Mouse (Mus musculus) right cerebral cortex, adult 2 months (tissue): Measurements from ENCODE around the gene Rasa3.
A peak's percentile ranks its signal among the peaks of the same experiment; 100 is the strongest.

Experiments
- DNase-seq, 2 experiments: peaks; one replicate each; pipeline ENCODE4 v3.0.0; 2021 to 2022; ENCODE audit warnings: low spot score in 2 of 2

The Rasa3 gene

DNA sequence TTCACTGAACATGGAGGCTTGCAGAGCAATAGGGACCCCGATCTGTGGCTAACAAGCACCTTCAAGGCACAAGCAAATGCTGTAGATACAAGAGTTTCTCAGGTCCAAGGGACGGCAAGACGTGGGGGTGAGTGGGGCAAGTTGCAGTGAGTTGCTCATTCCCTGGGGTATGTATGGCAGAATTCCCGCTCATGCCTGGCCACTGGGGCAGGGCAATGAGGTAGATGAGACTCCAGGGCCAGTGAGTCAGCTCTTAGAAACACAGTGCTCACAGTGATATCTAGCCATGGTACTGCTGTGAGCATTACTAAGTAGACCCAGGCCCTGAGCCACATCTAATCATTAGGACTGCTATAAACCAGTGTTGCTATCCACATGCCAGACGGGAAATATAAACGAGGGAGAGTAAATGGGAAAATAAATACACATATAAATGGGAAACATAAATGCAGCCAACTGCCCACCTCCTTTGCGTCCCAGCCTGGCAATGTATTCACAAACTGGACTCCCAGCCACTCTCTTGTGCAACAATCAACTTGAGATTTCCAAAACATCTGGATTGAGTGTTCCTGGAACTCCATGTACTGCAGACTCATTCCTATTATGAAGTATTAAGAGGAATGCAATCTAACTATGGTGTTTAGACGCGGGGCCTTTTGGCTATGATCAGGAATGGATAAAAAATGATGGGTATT lies 57.0 kb downstream of the Rasa3 start:
- no peak for DNase-seq

DNA sequence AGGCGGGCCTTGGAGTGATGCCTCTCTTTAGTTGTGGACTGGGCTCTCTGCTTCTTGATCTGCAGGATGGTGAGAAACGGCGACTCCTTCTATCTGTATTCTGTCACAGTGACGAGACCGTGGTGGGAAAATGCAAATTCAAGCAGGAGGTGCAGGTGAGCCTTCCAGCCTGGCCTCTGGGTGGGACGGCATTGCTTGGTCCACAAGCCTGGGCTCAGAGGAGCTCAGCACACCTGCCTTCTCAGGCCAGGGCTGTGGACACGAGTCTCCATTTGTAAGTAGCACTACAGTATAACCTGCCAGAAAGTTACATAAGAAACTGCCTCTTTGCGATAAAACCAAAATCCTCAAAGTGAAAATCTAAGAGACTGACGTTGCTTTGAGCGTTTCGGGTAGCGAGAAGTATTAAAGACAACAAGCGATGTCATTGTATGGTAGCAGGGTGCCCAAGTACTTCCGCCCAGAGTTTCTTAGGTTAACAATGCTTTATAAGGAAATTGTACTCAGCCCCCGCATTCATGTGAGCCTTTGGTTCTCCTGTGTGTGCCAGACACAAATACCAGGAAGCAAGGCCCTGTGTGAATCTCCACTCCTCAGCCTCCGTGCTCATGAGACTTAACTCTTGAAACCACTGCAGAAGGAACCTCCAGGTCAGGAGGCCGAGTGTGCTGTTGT lies 60.4 kb downstream of the Rasa3 start:
- DNase-seq: peak in 1 of 2 experiments; percentile 48

DNA sequence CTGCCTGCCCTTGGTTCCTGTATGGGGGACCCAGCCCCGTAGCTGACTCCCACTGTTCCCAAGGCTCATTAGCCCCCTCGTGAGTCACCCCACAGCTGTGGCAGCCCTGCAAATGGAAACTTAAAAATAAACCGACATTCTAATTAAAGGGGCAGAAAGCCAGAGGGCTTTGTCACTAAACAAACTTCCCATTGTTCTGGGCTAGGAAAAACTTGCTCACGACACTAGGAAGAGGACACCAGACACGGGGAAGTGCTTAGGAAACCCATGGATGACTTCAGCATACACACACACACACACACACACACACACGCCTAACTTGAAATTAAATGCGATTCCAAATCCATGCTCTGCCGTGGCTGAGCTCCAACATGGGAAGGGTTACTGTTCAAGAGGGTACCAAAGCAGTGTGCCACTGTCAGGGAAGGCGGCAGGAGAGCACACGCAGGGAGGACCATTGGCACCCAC lies 62.4 kb downstream of the Rasa3 start:
- DNase-seq: no peak

DNA sequence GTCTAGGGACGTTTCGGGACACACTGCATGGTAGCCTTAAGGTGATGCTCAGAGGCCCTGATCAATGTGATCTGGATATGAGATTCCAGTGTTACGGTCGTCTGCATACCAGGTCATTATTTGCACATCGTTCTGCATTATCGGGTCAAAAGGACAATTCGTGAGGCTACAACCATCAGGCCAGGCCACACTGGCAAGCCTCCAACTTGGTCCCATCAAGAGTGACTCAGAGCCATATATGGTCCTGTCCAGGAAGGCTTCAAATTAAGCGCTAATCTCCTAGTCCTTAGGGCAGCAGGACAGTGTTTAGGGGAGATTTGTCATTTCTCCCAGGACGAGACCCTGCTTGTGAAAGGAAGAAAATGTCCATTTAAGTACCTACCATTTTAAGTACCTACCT lies 63.3 kb downstream of the Rasa3 start:
- no peak for DNase-seq

DNA sequence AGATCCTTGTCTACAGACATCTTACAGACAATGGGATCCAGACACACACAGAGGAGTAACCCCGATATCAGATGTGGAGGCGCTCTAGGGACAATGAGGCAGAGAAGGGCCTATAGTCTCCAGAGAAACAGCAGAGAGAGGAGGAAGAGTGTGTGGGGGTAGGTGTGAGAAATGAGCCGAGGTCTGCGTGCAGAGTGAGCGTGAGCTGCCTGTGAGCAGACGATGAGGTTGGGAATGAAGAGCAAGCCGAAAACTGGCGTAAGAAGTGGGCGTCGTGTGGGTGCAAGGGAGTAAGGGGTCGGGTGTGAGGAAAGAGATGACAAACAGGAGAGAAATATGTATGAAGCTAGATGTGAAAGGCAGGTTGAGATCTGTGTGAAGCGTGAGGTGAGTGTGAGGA lies 65.7 kb downstream of the Rasa3 start:
- peak; percentile 72 to 79 for DNase-seq

DNA sequence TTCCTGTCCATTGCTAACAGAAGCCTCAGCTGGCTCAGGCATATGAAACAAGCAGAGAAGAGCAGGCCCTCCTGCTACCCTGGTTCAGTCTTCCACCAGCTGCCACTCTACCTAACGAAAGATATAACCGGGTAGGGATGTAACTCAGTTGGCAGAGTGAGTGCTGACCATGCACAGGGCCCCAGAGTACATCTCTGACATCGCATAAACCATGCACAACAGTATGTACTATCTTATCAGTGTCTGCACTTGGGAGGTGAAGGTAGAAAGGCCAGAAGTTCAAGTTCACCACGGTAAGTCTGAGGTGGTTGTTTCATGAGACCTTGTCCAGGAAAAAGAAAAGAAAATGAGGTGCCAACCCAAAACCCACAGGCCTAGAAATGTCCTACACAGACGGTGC lies 67.4 kb downstream of the Rasa3 start:
- no peak for DNase-seq

DNA sequence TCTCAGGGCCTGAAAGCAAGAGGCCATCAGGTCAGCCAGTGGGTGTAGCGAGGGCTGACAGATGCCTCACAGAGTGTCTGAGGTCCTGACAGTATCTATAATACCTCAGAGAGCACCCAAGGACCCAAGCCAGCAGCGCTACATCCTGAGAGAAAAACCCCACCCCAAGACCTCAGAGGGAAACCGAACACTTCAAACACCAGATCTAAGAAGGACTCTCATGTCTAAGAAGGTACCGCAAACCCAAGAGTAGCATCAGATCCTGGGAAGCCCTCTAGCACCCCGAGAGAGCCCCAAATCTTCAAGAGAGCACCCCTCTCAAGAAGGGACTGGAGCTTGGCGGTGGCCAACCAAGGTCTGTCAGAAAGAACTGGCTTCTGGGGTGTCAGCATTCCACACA lies 68.5 kb downstream of the Rasa3 start:
- DNase-seq: no peak

DNA sequence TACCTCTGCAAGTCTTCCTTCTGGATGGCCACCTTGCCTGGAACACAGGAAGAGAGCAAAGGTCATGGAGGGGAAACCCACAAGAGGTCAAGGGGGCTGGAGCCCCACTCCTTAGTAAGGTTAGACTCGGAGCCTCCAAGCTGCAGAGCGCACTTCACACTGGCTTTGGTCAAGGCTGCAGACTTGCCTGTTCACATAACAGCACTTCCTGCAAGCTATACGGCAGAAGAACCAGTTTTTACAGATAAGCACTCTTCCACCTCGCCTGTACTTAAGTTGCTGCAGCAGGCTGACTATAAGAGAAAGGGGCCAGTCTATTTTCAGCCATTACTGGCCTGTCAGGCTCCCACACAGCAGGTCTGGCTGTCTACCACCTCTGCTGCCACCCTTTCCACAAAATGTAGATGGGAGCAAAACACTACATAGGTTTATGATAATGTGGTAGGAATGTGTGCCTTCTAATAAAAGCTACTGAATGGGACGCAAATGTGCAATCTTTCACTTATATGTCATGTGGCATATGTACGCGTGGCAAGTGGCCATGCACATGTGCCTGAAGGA lies 71.4 kb downstream of the Rasa3 start:
- DNase-seq: no peak

DNA sequence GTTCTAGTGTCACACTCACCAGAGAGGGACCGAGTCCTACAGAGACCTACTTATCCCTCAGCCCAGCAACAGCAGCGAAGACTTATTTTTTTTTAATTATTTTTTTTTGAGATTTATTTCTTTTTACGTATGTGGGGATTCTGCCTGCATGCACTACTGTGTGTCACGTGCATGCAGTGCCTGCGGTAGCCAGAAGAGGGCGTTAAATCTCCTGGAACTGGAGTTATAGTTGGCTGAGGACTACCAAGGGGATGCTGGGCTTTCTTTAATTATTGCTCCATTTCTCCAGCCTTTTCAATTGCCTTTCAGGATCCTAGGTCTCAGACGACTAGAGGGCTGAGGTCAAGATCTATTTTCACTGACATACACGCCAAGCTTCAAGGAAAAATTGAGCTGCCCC lies 74.8 kb downstream of the Rasa3 start:
- no peak for DNase-seq

DNA sequence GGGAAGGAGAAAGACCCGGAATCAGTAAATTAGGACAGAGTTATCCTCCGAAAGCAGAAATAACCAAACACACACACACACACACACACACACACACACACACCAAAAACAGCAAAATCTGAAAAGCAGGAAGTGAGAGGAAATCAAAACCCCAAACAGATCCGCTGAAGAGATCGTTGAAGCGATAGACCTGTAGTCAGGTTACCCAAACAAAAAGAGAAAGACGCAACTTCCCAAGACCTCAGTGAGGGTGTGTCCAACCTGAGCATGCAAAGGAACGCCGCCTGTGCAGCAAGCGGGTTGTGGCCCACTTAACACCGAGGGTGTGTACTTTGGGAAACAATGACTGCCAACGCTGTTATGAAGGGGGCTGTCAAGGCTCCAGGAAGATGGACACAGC lies 76.2 kb downstream of the Rasa3 start:
- no peak for DNase-seq

DNA sequence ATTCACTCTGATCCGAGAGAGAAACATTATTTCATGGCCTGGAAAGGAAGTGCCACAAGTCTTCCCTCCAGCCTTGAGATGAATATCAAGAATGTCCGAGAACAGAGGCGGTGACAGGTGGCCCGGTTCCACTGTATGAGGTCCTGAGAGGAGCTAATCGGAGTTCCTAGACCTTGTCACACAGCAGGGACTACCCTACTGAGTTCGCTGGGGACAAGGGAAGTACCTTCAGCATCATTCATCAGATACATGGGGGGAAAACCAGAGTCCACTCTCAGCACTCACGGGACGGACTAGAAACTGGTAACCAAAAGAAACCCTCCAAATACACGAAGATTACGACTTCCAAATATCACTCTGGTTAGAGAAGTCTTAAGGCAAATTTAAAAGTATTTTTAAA lies 76.7 kb downstream of the Rasa3 start:
- no peak for DNase-seq

DNA sequence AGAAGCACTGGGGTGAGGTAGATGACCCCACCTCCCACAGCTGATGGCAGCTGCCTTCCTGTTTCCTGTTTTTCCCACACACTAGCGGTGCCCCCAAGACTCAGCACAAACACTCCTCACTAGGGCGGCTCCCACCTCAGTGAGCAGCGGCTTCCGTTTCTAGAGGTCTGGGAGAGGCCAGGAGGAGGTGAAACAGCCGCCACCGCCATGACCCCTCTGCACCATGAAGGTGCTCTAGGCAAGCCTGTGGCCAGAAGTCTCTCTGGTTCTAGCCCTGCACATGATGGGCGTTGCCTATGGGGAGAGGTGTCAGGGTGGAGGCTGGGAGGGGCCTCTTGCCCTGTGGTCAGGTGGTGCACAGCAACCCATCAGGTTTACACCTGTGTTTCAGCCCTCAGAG lies 77.2 kb downstream of the Rasa3 start:
- DNase-seq: no peak

DNA sequence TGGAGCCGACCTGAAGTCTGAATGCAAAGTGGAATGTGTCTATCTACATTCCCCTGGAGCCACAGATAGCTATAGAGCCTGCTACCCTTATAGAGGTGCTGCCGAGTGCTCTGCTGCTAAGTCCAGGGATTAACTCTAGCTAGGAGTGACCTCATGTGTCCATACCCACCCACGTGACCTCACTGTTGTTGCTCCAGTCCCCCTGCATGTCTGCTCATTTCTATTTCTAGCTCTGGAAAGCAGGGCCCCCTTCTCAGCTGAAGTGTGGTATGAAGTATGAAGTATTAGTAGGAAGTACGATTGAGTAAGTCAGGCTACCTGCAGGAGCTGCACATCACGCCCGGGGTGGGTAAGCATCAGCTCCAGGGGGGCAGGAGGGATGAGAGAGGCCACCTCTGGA lies 79.6 kb downstream of the Rasa3 start:
- no peak for DNase-seq

DNA sequence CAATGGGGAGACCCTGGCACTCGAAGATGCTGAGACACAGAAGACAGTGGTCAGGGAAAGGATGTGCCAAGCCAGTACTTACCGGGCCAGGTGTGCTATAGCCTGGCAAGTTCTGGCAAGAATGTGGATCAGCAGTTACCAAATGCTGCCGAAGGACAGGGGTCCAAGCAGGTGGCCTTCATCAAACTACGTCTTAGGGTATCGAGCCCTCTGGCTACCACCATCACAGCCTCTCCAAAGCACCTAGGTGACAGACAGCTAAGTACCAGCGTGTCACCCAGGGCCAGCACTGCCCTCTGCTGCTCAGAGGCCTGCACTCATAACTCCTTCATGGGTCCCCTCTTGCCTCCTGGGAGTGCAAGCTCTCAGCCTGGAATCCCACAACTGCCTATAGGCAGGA lies 81.5 kb downstream of the Rasa3 start:
- DNase-seq: no peak

DNA sequence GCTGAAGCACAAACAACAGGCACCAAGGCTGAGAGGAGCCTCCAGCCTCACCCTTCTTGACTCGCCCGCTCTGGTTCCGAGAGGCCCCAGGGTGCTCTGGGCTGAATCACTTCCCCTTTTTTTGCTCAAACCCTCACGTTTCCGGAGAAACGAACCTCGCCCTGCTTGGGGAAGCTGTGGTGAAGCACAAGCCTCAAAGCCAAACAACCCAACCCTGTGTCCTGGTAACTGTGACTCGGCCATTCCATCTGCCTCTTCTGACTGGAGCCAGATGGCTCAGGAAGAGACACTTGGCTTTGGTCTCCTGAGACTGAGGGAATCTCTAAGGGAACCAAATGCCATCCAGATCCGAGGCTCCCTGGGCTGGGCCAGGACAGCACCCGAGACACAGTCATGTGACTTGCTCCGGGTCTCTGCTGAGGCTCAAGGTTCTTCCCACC lies 82.5 kb downstream of the Rasa3 start:
- no peak for DNase-seq

DNA sequence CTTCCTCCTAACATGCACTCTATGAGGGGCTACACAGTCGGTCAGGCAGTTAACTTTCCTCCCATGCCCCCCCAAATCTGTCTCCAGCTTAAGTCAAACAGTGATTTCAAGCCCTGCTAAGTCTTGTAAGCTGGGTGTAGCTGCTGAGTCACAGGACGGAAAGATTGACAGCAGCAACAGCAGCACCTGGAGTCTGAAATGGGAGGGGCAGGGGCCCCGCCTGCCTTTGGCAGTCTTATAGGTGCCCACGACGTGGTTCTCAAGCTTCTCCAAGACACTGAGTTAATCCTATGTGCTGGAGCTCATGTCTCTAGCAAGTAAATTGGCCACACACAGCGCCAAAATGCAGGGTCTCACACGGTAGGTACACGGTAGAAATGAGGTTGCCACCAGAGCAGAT lies 84.1 kb downstream of the Rasa3 start:
- no peak for DNase-seq

DNA sequence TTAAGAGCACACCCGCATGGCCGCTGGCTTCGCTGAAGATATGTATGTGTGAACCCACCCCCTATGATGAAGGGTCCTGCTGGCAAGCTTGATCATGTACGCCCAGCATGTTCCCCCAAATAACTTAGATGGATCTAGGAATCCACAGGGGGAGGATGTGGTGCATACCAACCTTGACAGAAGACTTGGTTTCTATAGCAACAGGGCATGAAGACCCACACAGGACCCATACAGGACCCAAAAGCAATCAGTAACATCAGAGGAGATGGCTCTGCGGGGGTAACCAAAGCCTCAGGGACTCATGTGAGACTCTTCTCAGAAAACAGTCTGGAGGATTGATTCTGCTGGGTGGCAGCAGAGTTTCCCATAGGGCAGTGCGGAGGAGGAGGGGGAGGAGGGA lies 86.2 kb downstream of the Rasa3 start:
- no peak for DNase-seq

DNA sequence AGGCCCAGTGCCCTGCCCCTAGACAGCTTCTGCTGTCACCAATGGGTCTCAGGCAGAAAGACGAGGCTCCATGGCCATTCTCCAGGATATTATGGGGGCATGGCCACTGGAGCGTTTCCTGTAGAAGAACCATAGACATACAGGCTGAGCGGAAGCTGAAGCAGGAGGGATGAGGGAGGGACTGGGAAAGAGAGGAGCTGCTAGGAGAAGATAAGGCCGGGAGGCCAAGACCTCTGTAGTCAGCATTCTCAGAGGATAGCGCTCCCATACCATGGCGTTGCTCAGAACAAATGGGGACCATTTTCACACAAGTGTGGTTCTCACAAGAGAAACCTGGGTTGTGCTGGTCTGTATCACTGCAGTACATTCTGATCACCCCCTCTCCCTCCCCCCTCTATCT lies 88.3 kb downstream of the Rasa3 start:
- no peak for DNase-seq

DNA sequence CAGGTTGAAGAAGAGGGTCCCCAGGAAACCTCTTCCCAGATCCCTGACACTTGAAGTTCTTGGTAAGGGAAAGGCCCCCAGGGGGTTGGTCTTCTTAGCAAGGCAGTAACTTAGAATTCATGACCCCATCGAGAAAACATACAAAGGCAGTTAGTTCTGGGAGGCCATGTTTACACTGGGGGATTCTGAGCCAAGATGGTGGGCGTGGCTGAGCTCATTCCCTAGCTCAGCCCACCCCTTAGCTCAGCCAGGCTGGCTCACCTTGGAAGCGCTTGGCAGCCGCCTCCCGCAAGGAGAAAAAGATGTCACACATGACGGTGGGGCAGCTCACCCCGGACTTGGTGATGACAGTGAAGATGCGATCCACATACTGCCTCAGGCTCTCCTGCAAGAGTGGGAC lies 92.8 kb downstream of the Rasa3 start:
- DNase-seq: no peak

DNA sequence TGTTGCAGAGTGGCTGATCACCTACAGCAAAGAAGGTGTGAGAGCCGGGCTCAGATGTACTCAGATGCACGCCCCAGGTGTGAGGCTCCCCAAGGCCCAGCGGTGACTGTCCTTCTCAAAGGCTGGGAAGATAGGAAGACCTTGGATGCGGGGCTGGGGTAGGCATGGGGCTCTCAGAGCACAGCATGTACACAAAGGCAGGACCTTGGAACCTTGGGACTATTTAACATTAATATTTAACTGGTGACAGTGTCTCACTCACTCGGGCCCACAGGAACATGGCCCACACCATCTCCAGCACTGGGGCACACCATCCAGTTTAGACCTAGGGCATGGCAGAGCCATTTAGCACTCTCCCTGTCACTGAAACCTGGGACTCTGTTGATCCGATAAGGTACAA lies 99.5 kb downstream of the Rasa3 start:
- no peak for DNase-seq

DNA sequence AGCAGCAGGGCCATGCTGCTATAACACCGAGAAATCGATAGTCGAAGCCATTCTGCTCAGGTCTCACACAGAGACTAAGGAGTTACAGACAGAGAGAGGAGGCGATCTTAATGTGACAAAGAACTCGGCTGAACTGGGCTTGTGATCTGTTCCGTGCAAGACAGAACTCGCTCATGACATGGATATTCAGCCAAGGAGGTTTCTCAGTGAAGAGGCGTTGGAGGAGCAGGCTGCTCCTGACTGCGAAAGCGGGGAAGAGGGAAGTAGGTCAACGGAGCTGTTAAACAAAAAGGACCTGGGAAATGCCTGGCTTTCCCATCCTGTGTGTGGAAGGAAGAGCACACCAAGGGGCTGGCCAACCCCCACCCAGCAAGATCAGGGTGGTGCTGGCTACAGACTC lies 105.4 kb downstream of the Rasa3 start:
- DNase-seq: peak; percentile 39

DNA sequence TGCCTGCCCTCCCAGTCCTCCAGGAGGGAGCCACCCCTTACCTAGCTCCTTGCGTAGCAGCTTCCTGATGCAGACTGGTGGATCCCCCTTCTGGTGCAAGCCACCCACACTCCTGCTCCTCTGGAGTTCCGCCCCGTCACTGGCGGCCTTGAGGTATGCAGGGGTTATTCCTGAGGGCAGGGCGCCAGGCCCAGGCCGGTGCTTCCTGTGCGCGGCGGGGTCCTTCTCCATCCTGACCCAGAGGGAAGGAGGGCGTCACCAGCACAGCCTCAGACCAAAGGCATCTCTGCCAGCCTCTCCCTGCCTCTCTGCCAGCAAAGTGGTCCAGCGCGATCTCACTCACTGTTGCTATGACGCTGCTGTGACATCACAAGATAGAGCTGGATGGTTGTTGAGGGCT lies 115.3 kb downstream of the Rasa3 start, which contains the start of gene 1700029H14Rik:
Gene 1700029H14Rik, minus strand, starts transcription at position 344 of the 400 bp plus-strand sequence.
- no peak for DNase-seq

DNA sequence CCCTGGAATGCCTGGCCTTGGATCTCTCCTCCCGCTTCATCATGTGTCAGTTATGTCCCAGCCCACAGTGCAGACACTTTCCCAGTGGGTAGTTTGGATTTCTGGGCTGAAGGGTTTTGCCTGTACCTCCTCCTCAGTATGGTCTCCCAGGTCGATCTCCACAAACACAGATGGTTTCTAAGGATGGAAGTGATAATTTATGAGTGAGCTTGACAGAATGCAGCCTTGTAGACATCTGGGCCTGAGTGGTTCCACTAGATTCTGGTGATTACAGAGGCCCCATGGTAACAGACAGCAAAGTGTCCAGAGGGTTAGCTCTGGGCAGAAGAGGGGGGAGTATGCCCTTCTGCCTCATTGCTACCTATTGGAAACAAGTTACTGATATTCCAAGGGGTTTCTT lies 119.9 kb downstream of the Rasa3 start:
- DNase-seq: no peak

DNA sequence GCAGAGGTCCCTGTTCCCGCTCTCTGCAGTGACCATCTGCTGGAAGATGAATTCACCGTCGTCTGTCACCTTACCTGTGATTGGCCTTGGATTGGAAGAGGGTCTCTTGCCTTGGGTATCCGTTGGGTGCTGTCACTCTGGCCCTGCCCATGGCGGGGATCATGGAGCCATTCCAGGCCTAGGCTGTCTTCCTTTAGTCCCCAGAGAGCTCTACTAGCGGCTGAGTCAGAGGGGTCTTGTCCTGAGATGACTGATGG lies 125.9 kb downstream of the Rasa3 start:
- DNase-seq: no peak
